Mouse (Mus musculus) spleen, adult 12 weeks (tissue): ENCODE measurements at regions not wholly inside any gene's neighbourhood (a gene's known extent, or its start where the extent isn't known, plus 50 kb on each side); places are given as distances from the start of the nearest gene placed in this dataset.
A peak's percentile ranks its signal among the peaks of the same experiment; 100 is the strongest.
"Not testable (repeated sequence)": the region's sequence is repeated elsewhere in the genome, so short reads cannot be mapped to it uniquely, and the experiment has no call there.

Experiments
- DNase-seq: peaks from one replicate; pipeline ENCODE4 v3.0.0; 2022; ENCODE audit warnings: low spot score

DNA sequence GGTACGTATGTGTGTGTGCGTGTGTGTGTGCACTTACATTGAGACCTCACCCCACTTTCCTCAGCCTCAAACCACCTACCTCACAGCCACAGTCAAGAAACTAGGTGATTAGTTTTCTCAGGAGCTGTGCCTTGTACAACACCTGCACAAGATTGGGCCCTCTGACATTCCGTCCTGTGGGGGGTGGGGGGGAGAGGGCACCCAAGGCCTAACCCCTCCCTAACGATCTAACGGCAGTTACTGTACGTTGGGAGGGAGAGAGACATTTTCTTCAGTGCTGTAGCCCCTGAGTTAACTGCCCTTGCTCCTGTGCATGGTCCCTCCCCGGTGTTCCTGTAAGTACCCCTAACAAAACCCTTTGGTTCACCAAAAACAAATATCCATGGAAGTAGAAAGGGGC is 250.0 kb downstream of the Gadd45g start:
- DNase-seq = no peak

GRCm38 (mm10) chr13:52105989-52106642 is 259.6 kb downstream of the Gadd45g start:
- DNase-seq = no peak

GRCm38 (mm10) chr13:52108349-52108921 is 262.0 kb downstream of the Gadd45g start:
- DNase-seq = no peak

GRCm38 (mm10) chr13:52109039-52109759 is 262.7 kb downstream of the Gadd45g start:
- DNase-seq = no peak

DNA sequence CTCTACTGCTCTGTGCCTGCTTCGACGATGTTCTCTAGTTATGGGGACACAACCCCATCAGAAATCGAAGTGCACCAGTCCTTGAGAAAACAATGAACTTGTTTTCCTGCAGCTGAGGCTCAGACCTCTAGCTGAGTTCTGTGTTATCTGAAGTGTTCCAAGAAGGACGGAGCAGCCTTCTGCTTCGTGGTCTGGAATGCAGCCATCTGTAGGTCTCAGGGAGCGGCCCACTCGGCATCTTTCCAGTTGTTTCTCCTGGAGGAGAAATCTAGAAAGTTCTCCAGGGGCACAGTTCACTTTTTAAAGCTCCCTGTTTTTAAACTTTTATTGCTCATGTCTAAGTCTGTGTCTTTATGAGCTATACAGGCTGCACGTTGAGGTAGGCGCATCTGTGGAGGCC is 264.3 kb downstream of the Gadd45g start:
- no peak for DNase-seq

DNA sequence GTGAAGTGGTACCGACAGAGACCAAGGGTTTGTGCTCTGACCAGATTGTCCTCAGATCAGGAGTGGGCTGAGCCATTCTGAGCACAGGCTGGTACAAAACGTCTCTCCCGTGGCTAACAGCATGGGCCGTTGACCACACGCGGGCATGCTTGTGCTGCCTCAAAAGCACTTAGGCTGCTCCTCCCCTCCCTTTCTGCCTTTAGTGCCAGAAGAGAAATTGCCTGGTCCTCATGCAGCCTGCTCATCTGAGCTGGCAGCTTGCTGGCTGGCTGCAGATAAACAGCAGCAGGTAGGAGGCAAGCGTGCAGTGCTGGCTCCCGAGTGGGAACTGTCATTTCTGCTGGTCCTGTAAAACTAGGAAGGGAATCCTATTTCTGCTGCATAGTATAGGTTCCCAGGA is 267.1 kb downstream of the Gadd45g start:
- no peak for DNase-seq

- DNase-seq = no peak
Observed at GRCm38 (mm10) chr13:52114431-52114830, 268.0 kb downstream of the Gadd45g start.

GRCm38 (mm10) chr13:52114962-52115361 is 268.5 kb downstream of the Gadd45g start:
- no peak for DNase-seq

DNA sequence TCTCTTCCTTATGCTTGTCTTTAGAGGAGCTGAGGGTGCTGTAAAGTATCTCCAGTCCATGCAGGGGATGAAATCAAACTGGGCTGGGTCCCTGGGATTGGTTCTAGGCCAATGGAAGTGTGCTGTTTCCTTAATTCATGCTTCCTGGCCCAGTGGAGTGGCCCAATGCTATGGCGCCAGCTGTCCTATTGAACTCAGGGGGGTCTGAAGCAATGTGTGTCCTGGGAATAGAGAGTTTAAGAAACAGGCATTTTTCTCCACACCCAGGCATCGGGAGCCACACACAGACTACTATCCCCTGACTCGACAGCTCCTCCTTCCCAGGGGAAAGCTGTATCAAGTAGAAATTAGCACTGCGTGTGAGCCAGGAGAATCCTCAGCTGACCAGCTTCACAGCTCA is 269.8 kb downstream of the Gadd45g start:
- DNase-seq = no peak

DNA sequence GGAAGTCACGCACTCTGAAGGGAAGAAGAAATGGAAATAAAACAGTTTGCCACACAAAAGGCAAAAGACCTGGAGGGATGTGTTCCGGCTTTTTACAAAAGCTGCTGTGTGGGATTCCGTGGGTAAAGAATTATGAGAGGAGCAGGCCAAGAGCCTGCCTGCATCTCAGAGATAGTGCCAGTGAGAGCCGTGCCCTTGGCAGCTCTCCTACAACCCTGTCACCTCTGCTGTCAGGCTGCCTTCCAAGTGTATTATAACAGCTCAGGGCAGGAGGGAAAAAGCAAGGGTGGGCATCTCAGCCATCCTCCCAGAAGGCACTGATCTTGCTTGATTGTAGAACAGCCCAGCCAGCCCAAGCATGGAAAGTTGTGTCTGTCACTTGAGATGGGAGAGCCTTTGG is 270.3 kb downstream of the Gadd45g start:
- peak; percentile 10 for DNase-seq

DNA sequence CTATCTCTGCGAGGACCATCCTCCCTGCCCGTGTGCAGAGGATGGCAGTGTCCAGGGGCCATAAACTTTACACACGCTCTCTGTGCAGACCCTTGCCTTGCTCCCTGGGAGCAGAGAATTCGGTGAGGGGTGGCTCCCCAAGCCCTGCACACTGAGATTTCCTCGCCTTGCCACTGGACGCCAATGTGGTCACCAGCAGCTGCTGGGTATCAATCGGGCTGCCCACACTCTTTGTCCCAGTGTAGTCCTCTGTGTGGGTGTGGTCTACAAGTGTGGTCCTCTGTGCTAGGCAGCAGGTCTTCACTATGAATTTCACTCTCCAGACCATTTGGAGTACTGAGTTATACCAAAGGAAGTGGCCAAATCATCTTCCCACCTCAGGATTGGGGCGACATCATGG is 274.3 kb downstream of the Gadd45g start:
- no peak for DNase-seq

DNA sequence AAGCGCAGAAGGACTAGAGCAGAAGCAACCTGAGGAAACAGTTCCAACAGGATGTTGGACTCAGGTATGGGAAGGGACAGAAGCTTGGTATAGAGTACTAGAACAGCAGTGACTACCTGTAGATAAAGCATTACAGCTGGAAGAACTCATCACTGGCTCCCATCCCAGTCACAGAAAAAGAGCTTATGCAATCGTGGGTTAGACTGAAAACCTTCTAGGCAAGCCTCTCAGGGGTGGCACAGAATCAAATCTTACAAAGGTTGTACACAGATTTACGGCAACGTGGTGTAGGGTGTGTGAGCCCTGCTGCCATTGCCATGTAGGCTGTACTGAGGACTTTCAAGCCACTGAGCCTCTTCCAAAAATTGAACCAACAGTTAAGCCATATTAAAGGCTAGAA is 278.6 kb downstream of the Gadd45g start:
- no peak for DNase-seq

DNA sequence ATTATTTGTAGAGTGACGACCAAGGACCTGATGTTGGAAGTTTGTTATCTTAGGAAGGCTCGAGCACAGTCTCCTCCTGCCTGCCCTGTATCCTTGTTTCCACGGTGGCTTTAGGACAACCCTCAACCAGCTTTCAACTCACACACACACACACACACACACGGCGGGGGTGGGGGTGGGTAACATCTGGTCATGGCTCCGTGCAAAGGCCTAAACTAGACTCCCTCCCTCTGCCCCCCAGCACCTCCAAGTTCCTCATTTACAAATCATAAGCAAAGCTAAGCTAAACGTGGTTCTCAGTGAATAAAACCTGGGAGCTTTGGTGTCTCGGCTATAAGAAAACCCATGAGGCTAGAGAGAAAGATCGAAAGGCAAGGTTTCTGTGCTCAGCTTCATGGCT is 281.3 kb downstream of the Gadd45g start:
- DNase-seq = no peak

DNA sequence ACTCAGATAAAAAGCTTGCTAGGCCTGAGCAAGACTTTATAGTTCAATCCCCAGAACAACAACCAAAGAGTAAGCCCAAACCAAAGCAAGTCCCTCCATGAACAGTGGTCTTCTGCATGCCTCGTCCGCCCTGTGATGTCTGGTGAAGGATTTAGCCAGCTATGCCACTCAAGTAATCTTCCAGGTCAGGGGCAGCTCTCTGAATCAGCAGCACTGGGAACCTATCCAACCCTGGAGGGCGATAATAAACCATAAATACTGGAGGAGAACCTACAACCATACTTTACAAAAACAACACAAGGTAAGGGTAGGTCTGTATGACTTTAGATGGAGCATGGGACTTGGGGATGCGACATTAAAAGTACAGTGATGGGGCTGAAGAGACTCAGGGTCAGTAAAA is 283.0 kb downstream of the Gadd45g start:
- no peak for DNase-seq

- no peak for DNase-seq
Observed at GRCm38 (mm10) chr13:52133202-52133601, 286.7 kb downstream of the Gadd45g start.

DNA sequence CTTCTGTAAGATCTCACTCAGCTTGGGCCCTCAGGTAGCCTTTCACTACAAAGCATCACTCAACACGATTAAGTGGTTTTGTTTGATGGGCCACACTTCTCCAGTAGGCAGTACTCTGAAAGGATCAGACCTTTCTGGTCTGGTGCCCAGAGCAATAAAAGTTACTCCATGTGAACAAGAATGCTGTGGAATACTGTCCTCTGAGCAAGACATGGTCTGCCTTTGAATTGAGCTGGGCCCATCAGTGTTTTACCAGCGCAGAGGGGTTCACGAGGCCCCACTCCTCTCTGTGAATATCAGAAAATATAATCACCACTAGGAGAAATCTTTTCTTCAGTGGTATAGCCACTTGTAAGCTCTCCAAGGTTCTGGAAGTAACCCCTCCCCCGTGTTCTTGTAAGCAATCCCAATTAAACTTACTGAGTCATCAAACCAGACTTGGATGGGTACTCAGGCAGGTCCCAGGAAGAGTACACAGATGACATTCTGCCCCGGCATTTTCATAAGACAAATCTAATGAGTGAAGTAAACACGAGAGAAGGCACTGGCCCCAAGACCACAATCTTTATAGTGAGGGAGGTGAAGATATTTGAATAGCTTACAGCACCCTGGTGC is 292.0 kb downstream of the Gadd45g start:
- no peak for DNase-seq

- no peak for DNase-seq
Observed at GRCm38 (mm10) chr13:52139140-52139809, 292.8 kb downstream of the Gadd45g start.

DNA sequence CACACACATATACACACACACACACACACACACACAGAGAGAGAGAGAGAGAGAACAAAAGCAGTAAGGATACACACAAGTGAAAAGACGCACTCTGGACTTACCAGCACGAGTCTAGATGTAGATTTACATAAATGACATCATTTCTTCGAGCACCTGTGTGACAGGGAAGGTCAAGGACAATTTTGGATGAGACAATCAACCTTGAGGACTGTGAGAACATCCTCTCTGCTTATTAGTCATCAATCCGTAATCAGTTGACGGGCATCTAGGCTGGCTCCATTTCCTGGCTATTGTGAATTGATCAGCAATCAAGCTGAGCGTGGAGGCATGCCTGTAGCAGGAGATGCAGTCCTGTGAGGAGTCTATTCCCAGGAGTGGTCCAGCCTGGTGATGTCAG is 293.7 kb downstream of the Gadd45g start:
- DNase-seq = no peak

DNA sequence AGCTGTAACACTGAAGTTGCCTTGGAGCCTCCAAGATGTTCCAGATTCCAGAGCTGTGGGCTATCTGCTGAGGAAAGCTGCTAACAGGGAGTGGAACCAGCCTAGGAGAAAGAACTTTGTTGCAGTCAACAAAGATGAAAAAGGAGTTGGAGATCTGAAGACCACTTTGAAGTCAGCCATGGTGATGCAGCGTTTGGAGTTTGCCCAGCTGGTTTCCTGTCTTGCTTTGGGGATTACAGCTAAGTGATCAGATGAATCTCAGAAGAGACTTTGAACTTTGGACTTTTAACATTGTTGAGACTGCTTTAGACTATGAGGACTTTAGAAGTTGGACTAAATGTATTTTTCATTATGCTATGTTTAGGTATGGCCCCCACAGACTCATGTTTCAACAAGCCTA is 297.6 kb downstream of the Gadd45g start:
- not testable (repeated sequence) for DNase-seq

GRCm38 (mm10) chr13:52145926-52146325 is 299.4 kb downstream of the Gadd45g start:
- DNase-seq = no peak

GRCm38 (mm10) chr13:52150281-52150680 is 303.8 kb downstream of the Gadd45g start:
- DNase-seq = no peak

GRCm38 (mm10) chr13:52151777-52152176 is 305.3 kb downstream of the Gadd45g start:
- no peak for DNase-seq

GRCm38 (mm10) chr13:52152221-52152620 is 305.7 kb downstream of the Gadd45g start:
- DNase-seq = no peak
